Mouse (Mus musculus): Measurements from ENCODE around the gene Gm21954. TPM values are rescaled to one million over a fixed set of nuclear protein-coding genes. Genes with fewer than 3 reads are reported as not detected.

Gene Gm21954
- polyA plus RNA-seq, 1 experiment from 2014 or later: not detected

DNA sequence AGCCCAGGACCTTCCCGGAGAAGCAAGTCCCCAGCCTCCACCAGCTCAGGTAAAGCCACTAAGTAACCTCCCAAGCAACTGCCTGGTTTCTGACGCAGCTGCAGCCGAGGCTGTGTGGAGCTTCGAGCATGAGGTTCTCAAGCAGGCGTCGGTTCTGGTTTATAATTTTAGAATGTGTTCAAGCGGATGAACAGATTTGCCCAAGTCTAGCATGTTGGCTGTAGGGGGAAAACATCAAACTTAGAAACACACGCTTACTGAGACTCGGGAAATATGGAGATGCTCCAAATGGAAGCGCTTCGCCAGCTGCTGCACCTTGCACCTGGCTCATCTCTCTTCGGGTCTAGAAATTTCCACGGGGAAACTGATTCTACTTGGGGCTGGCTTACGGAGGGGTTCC, 21.0 kb downstream of the Gm21954 start:
- no peak for ATAC-seq
- WGBS: 94% methylated on average over 14 of the region's 14 CpGs
- no peak overlapping the region for H3K27ac ChIP-seq (ENCODE audit: low read length)
- H3K4me1 ChIP-seq (ENCODE audit: control insufficient read depth, insufficient read depth, low read length): no peaks in the 10 kb centered on the region
- no peak overlapping the region for H3K4me3 ChIP-seq (ENCODE audit: low read length)
- H3K9me3 ChIP-seq (ENCODE audit: control insufficient read depth, low read length): no peaks in the 10 kb centered on the region
- no peak overlapping the region for H3K4me2 ChIP-seq (ENCODE audit: low read depth, low read length)
- H3K27me3 ChIP-seq (replicated peaks; ENCODE audit: control insufficient read depth, insufficient read depth, low read length): no peaks in the 10 kb centered on the region
- H3K36me3 ChIP-seq (ENCODE audit: control insufficient read depth, insufficient read depth, low read length): no peaks in the 10 kb centered on the region
- no peak overlapping the region for H3K9ac ChIP-seq (ENCODE audit: low read depth, low read length)

DNA sequence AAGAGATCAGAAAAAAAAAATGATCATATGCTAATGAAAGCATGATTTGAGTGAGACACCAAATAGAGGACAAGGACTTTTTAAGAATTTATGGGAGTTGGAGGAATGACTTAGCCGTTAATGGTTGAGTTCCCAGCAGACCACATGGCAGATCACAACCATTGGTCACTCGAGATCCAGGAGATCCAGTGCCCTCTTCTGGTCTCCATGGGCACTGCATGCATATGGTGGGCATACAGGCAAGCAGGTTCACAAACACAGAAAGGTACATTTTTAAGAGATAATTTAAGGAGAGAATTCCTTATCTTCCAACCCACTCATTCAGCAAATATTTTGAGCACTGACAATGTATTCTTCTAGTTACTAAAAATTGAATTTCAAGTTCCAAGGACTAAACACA, 22.9 kb downstream of the Gm21954 start:
- Histone ChIP-seq H3K4me1 (ENCODE audit: control insufficient read depth, insufficient read depth, low read length) (no peaks in the 10 kb centered on the region), H3K4me2 (ENCODE audit: low read depth, low read length) (no peak overlapping the region), H3K9ac (ENCODE audit: low read depth, low read length) (no peak overlapping the region), H3K27ac (ENCODE audit: low read length) (no peak overlapping the region), H3K9me3 (ENCODE audit: control insufficient read depth, low read length) (no peaks in the 10 kb centered on the region), H3K4me3 (ENCODE audit: low read length) (no peak overlapping the region), H3K36me3 (ENCODE audit: control insufficient read depth, insufficient read depth, low read length) (no peaks in the 10 kb centered on the region), H3K27me3 (replicated peaks; ENCODE audit: control insufficient read depth, insufficient read depth, low read length) (no peaks in the 10 kb centered on the region)
- no peak for ATAC-seq
- WGBS: 88% methylated on average over 2 of the region's 2 CpGs

DNA sequence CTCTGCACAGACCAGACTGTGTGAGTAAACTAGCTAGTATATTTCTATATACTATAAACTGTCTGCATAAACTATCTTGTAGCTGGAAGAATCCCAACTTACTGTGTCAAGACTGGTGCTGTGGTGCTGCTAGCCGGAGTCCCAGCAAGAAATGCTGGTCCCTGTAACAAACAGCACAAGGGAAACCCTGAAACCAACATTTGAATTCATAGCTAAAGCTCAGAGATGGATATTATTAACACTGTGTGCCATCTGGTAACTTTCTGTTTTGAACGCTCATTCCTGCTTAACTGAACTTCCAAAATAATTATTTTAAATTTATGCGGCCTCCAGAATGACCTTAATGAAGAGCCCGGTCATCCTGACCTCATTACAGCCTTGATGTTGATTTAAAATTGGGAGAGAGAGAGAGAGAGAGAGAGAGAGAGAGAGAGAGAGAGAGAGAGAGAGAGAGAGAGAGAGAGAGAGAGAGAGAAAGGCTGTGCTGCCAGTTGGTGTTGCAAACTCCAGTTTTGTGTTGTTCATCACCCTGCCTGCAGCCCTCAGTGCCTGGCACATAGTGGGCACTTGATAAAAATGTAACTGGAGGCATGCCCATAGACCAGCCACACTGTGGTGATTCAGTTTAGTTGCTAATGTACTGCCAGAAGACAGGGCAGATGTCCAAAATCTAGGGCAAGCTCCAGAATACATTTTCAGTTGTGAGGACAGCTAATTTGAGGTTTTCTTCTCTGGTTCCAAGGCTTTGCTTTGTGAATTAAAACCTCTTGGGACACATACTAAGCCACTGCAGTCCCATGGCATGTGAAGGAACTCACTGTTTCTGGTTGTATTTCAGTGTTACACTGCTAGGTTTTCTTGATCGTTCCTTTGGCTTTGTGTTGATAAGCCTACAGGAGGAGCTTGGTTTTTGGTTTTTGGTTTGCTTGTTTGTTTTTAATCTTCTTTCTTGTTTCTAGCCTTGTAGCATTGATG, 24.2 kb downstream of the Gm21954 start:
- no peak overlapping the region for H3K9ac ChIP-seq (ENCODE audit: low read depth, low read length)
- no peak overlapping the region for H3K4me2 ChIP-seq (ENCODE audit: low read depth, low read length)
- H3K27me3 ChIP-seq (replicated peaks; ENCODE audit: control insufficient read depth, insufficient read depth, low read length): no peaks in the 10 kb centered on the region
- ATAC-seq: no peak
- WGBS: 83% methylated on average over 5 of the region's 5 CpGs
- H3K9me3 ChIP-seq (ENCODE audit: control insufficient read depth, low read length): no peaks in the 10 kb centered on the region
- no peak overlapping the region for H3K4me3 ChIP-seq (ENCODE audit: low read length)
- no peaks in the 10 kb centered on the region for H3K4me1 ChIP-seq (ENCODE audit: control insufficient read depth, insufficient read depth, low read length)
- H3K27ac ChIP-seq (ENCODE audit: low read length): no peak overlapping the region
- no peaks in the 10 kb centered on the region for H3K36me3 ChIP-seq (ENCODE audit: control insufficient read depth, insufficient read depth, low read length)

DNA sequence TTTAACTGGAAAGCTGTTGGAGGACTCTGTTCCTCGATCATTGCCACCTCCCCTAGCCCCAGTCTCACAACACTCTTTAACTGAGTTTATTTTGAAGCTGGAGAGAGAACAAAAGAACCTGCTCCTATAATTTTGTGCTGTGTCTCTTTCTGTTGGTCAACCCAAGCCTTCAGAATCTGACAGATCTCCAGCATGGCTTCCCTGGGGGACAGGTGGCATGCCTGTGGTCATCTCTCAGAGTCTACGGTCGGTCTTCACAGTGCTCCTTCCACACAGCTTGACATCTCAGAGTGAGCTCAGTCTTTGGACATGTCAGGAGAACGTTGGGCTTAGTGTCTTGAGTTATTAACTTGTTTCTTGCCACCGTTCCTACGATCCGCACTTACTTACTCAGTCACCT, 25.3 kb downstream of the Gm21954 start:
- Histone ChIP-seq H3K4me2 (ENCODE audit: low read depth, low read length) (no peak overlapping the region), H3K36me3 (ENCODE audit: control insufficient read depth, insufficient read depth, low read length) (no peaks in the 10 kb centered on the region), H3K9ac (ENCODE audit: low read depth, low read length) (no peak overlapping the region), H3K4me1 (ENCODE audit: control insufficient read depth, insufficient read depth, low read length) (no peaks in the 10 kb centered on the region), H3K27me3 (replicated peaks; ENCODE audit: control insufficient read depth, insufficient read depth, low read length) (no peaks in the 10 kb centered on the region), H3K4me3 (ENCODE audit: low read length) (no peak overlapping the region), H3K27ac (ENCODE audit: low read length) (no peak overlapping the region), H3K9me3 (ENCODE audit: control insufficient read depth, low read length) (no peaks in the 10 kb centered on the region)
- 91% methylated on average over 7 of the region's 7 CpGs for WGBS
- ATAC-seq: no peak

DNA sequence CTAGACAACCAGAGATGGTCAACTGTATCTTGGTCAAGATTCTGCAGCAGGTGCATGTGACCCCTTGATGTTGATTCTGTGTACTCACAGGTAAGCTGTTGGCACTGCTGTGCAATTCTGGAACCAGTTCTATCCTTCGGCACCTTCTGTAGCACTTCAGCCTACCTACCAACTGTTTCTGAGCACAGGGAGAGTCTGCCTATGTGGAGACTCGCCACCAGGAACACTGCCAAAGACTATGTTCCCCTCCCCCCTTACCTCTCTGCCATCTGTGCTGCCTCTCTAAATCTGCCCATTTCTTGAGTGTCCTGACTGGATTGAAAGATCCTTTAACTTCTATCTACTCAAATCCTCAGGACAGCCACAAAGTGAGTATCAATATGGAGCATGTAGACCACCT, 28.3 kb downstream of the Gm21954 start:
- no peak for ATAC-seq
- WGBS: 86% methylated on average over 2 of the region's 2 CpGs

DNA sequence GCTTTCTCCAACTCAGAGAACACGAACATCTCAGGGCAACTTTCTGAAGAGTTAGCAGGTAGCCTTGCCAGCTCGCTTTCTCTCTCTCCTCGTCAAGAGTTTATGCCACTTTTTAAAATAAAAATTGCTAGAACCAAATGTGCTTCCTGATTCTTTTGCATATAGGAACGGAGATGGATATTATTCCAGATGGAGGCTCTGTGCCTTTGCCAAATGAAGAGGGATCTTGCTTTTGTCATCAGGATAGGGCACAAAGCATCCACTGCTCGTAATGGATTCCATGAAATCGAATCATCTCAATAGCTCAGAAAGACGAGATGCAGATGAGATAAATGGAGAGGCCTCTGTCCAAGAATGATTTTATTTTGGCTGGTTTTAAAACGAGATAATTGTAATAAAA, 28.7 kb downstream of the Gm21954 start:
- H3K27ac ChIP-seq (ENCODE audit: low read length): no peak overlapping the region
- H3K9me3 ChIP-seq (ENCODE audit: control insufficient read depth, low read length): no peaks in the 10 kb centered on the region
- no peak for ATAC-seq
- no peaks in the 10 kb centered on the region for H3K4me1 ChIP-seq (ENCODE audit: control insufficient read depth, insufficient read depth, low read length)
- no peak overlapping the region for H3K4me3 ChIP-seq (ENCODE audit: low read length)
- no peaks in the 10 kb centered on the region for H3K27me3 ChIP-seq (replicated peaks; ENCODE audit: control insufficient read depth, insufficient read depth, low read length)
- no peaks in the 10 kb centered on the region for H3K36me3 ChIP-seq (ENCODE audit: control insufficient read depth, insufficient read depth, low read length)
- 84% methylated on average over 8 of the region's 8 CpGs for WGBS
- no peak overlapping the region for H3K9ac ChIP-seq (ENCODE audit: low read depth, low read length)
- H3K4me2 ChIP-seq (ENCODE audit: low read depth, low read length): no peak overlapping the region

More for the DNA sequence above, 28.3 kb downstream of the Gm21954 start:
- H3K27me3 ChIP-seq (replicated peaks; ENCODE audit: control insufficient read depth, insufficient read depth, low read length): no peaks in the 10 kb centered on the region
- no peaks in the 10 kb centered on the region for H3K36me3 ChIP-seq (ENCODE audit: control insufficient read depth, insufficient read depth, low read length)
- no peak overlapping the region for H3K4me2 ChIP-seq (ENCODE audit: low read depth, low read length)
- H3K4me3 ChIP-seq (ENCODE audit: low read length): no peak overlapping the region
- no peaks in the 10 kb centered on the region for H3K9me3 ChIP-seq (ENCODE audit: control insufficient read depth, low read length)
- H3K9ac ChIP-seq (ENCODE audit: low read depth, low read length): no peak overlapping the region
- H3K4me1 ChIP-seq (ENCODE audit: control insufficient read depth, insufficient read depth, low read length): no peaks in the 10 kb centered on the region
- no peak overlapping the region for H3K27ac ChIP-seq (ENCODE audit: low read length)

DNA sequence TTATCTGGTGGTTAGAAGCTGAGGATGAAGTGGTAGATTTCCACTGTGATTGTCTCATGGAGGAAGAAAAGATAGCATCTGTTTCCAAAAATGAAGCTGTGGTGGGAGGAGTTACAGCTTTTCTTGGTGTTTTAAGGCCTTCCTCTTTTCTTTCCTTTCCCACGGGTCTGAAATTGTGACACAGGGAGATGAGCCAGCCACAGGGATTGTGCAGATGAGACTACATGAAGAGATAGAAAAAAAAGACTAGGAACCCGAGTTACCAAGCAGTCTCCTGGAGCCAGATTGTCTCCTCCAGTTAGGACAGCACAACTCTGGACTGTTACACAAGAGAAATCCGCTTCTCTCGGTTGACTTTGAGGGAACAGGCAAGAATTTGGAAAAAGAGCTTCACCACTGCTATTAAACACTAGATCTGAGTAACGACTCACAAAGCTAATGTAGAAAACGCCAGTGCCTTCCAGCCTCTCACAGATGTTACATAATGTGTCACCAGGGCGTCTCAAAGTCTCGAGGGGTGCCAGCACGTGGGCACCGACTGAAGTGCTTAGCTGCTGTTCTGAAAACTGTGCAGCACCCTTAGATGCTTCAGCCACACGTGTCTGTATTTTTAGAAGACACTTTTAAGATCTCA, 29.9 kb downstream of the Gm21954 start:
- Histone ChIP-seq H3K4me3 (ENCODE audit: low read length) (no peak overlapping the region), H3K9me3 (ENCODE audit: control insufficient read depth, low read length) (no peaks in the 10 kb centered on the region), H3K36me3 (ENCODE audit: control insufficient read depth, insufficient read depth, low read length) (no peaks in the 10 kb centered on the region), H3K27me3 (replicated peaks; ENCODE audit: control insufficient read depth, insufficient read depth, low read length) (no peaks in the 10 kb centered on the region), H3K4me2 (ENCODE audit: low read depth, low read length) (no peak overlapping the region), H3K9ac (ENCODE audit: low read depth, low read length) (no peak overlapping the region), H3K4me1 (ENCODE audit: control insufficient read depth, insufficient read depth, low read length) (no peaks in the 10 kb centered on the region), H3K27ac (ENCODE audit: low read length) (no peak overlapping the region)
- no peak for ATAC-seq
- WGBS: 77% methylated on average over 11 of the region's 11 CpGs

DNA sequence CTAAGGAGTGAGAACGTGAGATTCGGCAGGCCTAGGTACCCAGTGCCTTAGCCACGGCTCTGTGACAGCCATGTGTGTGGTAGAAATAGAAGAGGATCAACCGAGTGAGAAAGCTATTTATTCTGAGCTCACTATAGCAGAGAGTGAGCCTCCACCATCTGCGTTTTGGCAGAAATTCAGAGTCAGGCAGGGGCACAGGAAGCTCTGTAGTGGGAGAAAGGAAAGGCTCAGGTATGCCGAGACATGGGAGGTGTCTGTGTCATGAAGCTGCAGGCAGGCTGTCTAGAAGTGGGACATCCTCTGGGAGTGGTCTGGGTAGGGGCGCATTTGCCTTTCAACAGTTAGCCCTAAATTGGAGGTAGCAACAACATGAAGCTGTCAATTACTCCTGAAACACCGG, 31.7 kb downstream of the Gm21954 start:
- Histone ChIP-seq H3K4me1 (ENCODE audit: control insufficient read depth, insufficient read depth, low read length) (no peaks in the 10 kb centered on the region), H3K36me3 (ENCODE audit: control insufficient read depth, insufficient read depth, low read length) (no peaks in the 10 kb centered on the region), H3K4me2 (ENCODE audit: low read depth, low read length) (no peak overlapping the region), H3K27ac (ENCODE audit: low read length) (no peak overlapping the region), H3K9me3 (ENCODE audit: control insufficient read depth, low read length) (no peaks in the 10 kb centered on the region), H3K27me3 (replicated peaks; ENCODE audit: control insufficient read depth, insufficient read depth, low read length) (no peaks in the 10 kb centered on the region), H3K4me3 (ENCODE audit: low read length) (no peak overlapping the region), H3K9ac (ENCODE audit: low read depth, low read length) (no peak overlapping the region)
- 55% methylated on average over 8 of the region's 8 CpGs for WGBS
- ATAC-seq: no peak

DNA sequence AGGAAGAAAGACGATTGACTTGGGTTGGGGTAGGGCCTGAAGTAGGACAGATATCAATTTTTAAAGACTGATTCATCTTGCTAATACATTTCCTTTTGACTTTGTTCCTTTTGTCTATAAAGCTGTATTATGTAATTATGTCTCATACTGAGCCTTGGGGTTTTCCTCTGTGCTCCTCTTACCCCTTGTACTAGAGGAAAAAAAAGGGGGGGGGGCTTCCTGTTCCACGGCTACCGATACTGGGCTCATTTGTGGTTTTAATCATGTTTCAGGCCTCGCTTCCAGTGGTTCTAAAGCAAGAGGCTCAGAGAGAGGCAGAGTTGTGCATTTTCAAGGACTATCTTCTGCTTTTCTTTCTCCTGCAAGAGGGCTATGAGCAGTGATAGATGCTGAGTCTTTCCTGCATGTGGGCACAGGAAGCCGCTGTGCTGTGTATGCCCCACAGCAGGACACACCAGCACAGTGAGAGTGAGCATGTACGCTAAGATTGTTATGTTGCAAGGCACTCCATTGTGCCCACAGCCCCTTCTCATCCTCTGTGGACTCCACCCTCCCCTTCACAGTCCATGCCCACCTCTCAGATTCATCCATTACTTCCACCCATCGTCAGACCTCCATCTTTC, 33.1 kb downstream of the Gm21954 start:
- Histone ChIP-seq H3K27ac (ENCODE audit: low read length) (no peak overlapping the region), H3K27me3 (replicated peaks; ENCODE audit: control insufficient read depth, insufficient read depth, low read length) (no peaks in the 10 kb centered on the region), H3K9ac (ENCODE audit: low read depth, low read length) (no peak overlapping the region), H3K4me3 (ENCODE audit: low read length) (no peak overlapping the region), H3K4me2 (ENCODE audit: low read depth, low read length) (no peak overlapping the region), H3K4me1 (ENCODE audit: control insufficient read depth, insufficient read depth, low read length) (no peaks in the 10 kb centered on the region), H3K9me3 (ENCODE audit: control insufficient read depth, low read length) (no peaks in the 10 kb centered on the region), H3K36me3 (ENCODE audit: control insufficient read depth, insufficient read depth, low read length) (no peaks in the 10 kb centered on the region)
- ATAC-seq: no peak
- WGBS: 80% methylated on average over 7 of the region's 7 CpGs
